Mouse (Mus musculus) liver, postnatal 0 days (tissue): Measurements from ENCODE around the gene Prex1.

Source experiments
- CTCF ChIP-seq: sonication (generic); IDR thresholded peaks from 2 replicates; pipeline ENCODE4 v1.5.1; 2016; ENCODE audit warnings: antibody characterized with exemption, low read depth
- EP300 ChIP-seq: IDR thresholded peaks from 2 replicates; pipeline ENCODE4 v1.6.1; 2016; ENCODE audit warnings: antibody characterized with exemption, low read depth, mild to moderate bottlenecking

DNA sequence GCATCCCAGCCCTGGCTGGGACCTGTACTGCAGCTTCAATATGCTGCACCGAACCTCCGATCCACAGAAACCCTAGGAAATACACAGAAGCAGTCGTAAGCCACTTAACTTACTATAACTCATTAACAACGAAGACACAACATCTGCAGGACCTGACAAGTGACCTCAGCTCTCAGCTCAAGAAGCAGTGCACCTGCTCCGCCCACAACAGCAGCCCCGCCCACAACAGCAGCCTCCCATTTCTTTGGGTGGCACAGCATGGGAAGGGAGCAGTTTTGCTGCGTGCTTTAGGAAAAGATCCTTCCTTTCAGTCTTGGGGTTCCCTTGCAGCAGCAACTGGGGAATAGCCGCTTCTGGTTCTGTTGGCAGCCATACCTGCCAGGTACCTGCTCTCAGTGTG is 13.5 kb downstream of the Prex1 start:
- TF ChIP-seq CTCF (no peak), EP300 (no peak)
